Mouse (Mus musculus) midbrain, embryonic 10.5 days (tissue): ENCODE data around the gene Wnt10a. TPM values are rescaled to one million over a fixed set of nuclear protein-coding genes. Genes with fewer than 3 reads are reported as not detected.

Experiments
- DNase-seq: peaks from one replicate; pipeline ENCODE4 v3.0.0-alpha.2; 2017; ENCODE audit warnings: low spot score
- H3K27ac ChIP-seq: fragments of 300-500 bp; sonication (generic); replicated peaks from 2 replicates; pipeline ENCODE4 v1.5.1; 2016; ENCODE audit warnings: mild to moderate bottlenecking
- H3K27me3 ChIP-seq: fragments of 300-500 bp; sonication (generic); 2 replicates; pipeline ENCODE4 v1.6.1; 2016; ENCODE audit warnings: low read depth, mild to moderate bottlenecking; ENCODE audit not compliant: poor library complexity, severe bottlenecking
- H3K36me3 ChIP-seq: fragments of 300-500 bp; sonication (generic); 2 replicates; pipeline ENCODE4 v1.6.1; 2016; ENCODE audit warnings: mild to moderate bottlenecking, moderate library complexity
- H3K4me1 ChIP-seq: fragments of 300-500 bp; sonication (generic); 2 replicates; pipeline ENCODE4 v1.6.1; 2016
- H3K4me3 ChIP-seq: fragments of 300-500 bp; sonication (generic); 2 replicates; pipeline ENCODE4 v1.5.1; 2016; ENCODE audit warnings: mild to moderate bottlenecking, moderate library complexity
- H3K9me3 ChIP-seq: fragments of 300-500 bp; sonication (generic); replicated peaks from 2 replicates; pipeline ENCODE4 v1.6.1; 2016; ENCODE audit warnings: mild to moderate bottlenecking
- WGBS: fragments of 180-500 bp; shearing (Covaris S2); methylation state at CpG from one replicate; pipeline ENCODE4 v1.1.7; 2016; 5-methylcytosine and 5-hydroxymethylcytosine counted together
- polyA plus RNA-seq: library from polyadenylated mRNA; unstranded; fragments of >200 nt; fragmentation: Nextera tagmentation; extraction: Ambion mirVana; gene quantifications from 2 replicates; pipeline ENCODE4 v1.2.1, GENCODE M21; 2016

Gene Wnt10a
- 0.85 and 1.3 TPM in 2 replicates for polyA plus RNA-seq

DNA sequence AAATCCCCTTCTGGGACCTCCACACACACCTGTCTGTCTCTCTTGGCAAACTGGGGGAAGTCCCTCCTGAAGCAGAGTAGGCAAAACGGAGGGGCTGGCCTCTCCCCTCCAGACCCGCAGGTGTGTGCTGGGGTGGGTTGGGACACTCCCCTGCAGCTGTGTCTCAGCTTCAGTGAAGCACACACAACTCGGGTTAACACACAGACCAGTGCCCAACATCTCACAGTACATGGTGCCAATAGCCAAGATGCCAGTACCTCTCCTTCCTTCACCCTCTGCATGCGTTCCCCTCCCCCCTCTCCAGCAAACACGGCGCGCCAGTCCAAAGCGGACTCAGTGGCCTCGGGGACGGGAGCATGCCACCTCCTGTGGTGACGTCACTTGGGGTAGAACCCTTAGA is at the start of gene Wnt10a:
Gene Wnt10a, plus strand, starts transcription at position 268 of the 400 bp plus-strand sequence.
- DNase-seq = peak; percentile 17
- 2% methylated on average over 11 of the region's 11 CpGs for WGBS
- peak within 1 kb of the TSS; percentile 43 for H3K4me3 ChIP-seq
- no peaks in the 10 kb centered on the region for H3K36me3 ChIP-seq
- H3K27me3 ChIP-seq = peaks cover 100% of the 10 kb centered on the region
- H3K9me3 ChIP-seq = no peaks in the 10 kb centered on the region
- H3K4me1 ChIP-seq = peaks cover 66% of the 10 kb centered on the region
- H3K27ac ChIP-seq = no peak within 1 kb of the TSS

DNA sequence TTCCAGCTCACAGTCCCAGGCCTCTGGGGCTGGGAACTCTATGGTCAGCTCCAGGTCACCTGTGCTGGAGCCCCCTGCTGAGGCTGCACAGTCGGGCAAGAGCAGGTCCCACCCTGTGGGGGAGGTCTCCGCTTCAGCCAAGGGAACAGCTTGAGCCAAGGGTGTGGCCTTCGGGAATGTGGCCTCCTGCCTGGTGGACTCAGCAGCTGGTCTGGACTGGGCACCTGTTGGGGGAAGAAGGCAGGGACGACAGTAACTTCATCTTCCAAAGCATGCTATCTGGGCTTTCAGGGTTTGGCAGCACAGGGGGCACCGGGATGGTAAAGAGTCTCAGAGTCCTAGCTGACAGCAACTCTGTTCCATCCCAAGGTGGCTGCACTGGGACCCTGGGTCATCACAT is 44.0 kb upstream of the Wnt10a start:
- Histone ChIP-seq H3K4me3 (no peak overlapping the region), H3K9me3 (no peaks in the 10 kb centered on the region), H3K4me1 (peaks cover 7% of the 10 kb centered on the region), H3K27ac (no peak overlapping the region), H3K36me3 (no peaks in the 10 kb centered on the region), H3K27me3 (peaks cover 49% of the 10 kb centered on the region)
- 75% methylated on average over 5 of the region's 5 CpGs for WGBS
- DNase-seq = no peak

DNA sequence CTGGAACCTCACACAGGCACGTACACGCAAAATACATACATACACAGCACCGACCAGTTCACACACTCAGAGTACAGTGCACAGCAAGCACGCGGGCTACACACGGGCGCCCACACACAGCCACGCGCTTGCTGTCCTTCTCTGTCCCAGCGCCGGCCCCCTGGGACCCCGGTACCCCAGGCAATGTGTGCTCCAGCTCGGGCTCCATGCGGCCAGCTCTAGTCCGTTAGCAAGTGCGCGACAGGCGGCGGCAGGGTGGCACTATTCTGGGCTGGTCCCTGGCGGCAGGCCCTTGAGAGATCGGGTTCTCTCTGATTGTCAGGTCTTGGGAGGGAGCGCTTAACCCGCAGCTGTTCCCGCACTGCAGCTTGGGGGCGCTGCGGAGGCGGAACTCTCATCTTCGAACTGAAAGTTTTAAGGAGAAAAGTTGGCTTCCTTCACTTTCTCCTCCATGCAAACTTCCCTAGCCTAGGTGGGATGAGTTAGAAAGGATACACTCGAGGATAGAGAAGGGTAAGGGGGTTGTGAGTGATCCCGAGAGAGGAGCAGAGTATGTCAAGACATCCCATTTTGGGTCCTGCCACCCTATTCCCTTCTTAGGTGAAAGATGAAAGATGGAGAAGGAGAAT is 42.6 kb upstream of the Wnt10a start, which contains the start of gene Prkag3:
Gene Prkag3, minus strand, starts transcription at position 579 of the 629 bp plus-strand sequence.
- Histone ChIP-seq H3K9me3 (no peaks in the 10 kb centered on the region), H3K36me3 (no peaks in the 10 kb centered on the region), H3K27me3 (peaks cover 49% of the 10 kb centered on the region), H3K4me3 (peak within 1 kb of the TSS; percentile 46), H3K27ac (0 out of 2 replicates have a peak within 1 kb of the TSS, but pooled peaks have one; percentile 52), H3K4me1 (peaks cover 7% of the 10 kb centered on the region)
- DNase-seq = peak; percentile 65
- WGBS = 10% methylated on average over 30 of the region's 30 CpGs

DNA sequence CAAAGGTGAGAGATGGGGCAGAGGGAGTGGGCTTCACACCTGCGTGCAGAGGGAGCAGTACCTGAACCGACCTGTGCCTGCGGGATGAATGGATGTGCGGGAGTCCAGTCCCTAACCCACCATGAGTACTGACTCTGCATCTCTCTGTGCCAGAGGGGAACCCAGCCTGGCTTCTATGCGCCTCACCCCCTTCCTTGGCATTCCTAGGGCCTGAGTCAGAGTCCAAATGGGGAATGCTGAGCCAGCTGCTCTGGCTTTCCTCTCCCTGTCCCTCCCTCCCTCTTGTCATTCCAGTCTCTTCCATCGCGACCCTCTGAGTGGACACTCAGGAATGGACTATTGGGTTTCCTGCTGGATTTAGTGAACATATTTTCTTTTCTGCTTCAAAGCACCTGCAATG is 42.0 kb upstream of the Wnt10a start:
- no peak for DNase-seq
- no peaks in the 10 kb centered on the region for H3K36me3 ChIP-seq
- 69% methylated on average over 7 of the region's 7 CpGs for WGBS
- no peak overlapping the region for H3K4me3 ChIP-seq
- H3K9me3 ChIP-seq = no peaks in the 10 kb centered on the region
- H3K4me1 ChIP-seq = peaks cover 11% of the 10 kb centered on the region
- peaks cover 48% of the 10 kb centered on the region for H3K27me3 ChIP-seq
- no peak overlapping the region for H3K27ac ChIP-seq

DNA sequence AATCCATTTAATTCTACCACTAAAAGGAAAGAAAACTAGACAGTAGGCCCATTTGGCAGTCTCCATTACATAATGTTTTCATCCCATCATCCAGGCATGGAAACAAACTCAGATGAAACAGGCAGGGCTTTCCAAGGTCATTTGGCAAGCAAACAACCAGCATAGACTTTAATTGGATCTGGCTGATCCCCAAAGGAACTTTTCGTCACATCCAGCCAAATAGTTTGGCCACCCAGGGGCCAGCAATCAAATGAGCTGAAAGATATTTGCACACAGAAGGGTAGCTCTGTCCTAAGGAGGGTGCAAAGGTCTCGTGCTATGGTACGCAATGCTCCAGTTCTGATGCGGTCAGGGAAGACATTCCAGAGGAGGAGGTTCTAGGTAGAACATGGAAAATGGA is 40.6 kb upstream of the Wnt10a start:
- no peaks in the 10 kb centered on the region for H3K9me3 ChIP-seq
- no peak overlapping the region for H3K27ac ChIP-seq
- H3K27me3 ChIP-seq = peaks cover 42% of the 10 kb centered on the region
- no peak for DNase-seq
- 85% methylated on average over 4 of the region's 4 CpGs for WGBS
- H3K4me1 ChIP-seq = peaks cover 11% of the 10 kb centered on the region
- H3K36me3 ChIP-seq = no peaks in the 10 kb centered on the region
- H3K4me3 ChIP-seq = no peak overlapping the region

DNA sequence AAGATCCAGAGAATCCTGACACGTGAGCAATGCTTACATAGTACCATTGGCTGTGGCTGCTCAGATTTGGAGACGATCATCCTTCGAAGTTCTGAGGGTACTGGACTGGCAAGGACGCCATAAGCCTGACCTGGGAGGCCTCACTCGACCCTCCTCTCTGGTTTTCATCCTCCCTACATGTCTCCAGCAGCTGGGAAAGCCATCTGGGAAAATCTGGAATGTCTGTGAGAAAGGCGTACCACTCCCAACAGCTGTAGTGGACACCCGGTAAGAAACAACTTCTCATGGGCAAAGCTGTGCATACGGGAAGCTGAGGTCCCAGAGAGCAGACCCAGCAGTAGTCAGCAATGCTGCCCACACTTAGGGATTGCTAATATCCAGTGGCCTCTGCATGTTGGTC is 39.2 kb upstream of the Wnt10a start:
- Histone ChIP-seq H3K4me1 (peaks cover 11% of the 10 kb centered on the region), H3K9me3 (no peaks in the 10 kb centered on the region), H3K27ac (no peak overlapping the region), H3K4me3 (no peak overlapping the region), H3K36me3 (no peaks in the 10 kb centered on the region), H3K27me3 (peaks cover 36% of the 10 kb centered on the region)
- 89% methylated on average over 8 of the region's 8 CpGs for WGBS
- no peak for DNase-seq

DNA sequence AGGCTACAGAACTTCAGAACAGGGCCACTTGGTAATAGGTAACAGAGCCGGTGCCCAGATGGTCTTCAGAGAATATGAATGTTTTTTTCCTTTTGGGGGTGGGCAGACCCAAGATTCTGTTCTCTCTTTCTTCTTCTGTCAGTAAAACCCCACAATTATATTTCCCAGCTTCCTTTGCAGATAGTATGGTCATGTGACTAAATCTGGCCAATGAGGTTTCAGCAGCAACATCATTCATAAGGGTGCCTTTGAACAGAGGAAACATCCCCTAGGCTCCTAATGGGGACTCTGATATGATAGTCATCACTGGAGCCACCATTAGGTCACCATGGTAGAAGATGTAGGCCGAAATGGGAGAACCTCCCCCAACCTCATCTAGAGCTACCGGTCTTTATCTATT is 38.5 kb upstream of the Wnt10a start:
- WGBS = 93% methylated on average over 3 of the region's 3 CpGs
- peaks cover 11% of the 10 kb centered on the region for H3K4me1 ChIP-seq

DNA sequence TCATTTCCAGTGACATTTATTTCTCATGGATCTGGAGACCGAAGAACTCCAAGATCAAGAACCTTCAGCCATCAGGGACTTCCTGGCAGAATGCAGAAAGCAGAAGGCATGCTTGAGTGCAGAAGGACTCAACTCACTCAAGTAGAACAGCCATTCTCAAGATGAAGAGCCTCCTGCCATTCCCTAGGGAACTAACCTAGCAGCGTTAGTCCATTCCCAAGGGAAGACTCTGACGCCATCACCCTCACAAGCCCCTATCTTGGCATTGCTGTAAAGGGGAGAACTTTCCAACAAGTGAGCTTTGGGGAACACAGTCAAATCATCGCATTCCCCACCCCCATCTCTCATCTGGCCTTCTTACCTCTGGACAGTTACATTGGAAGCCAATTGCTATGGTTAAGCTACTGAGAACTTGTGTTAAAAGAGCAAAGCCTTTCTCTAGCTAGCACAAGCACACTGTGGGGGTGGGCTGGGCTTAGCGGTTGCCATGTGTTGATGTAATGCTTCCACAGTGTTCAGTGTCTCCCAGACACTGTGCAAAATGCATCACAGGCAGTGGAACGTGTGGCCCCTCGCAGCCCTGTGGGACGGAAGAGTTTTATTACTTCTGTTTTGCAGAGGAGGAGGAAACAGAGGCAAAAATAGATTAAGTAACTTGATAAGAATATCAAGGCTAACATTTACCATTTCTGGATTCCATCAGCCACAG is 37.9 kb upstream of the Wnt10a start:
- 91% methylated on average over 8 of the region's 8 CpGs for WGBS
- DNase-seq = no peak

More for the DNA sequence above, 38.5 kb upstream of the Wnt10a start:
- Histone ChIP-seq H3K27me3 (peaks cover 29% of the 10 kb centered on the region), H3K9me3 (no peaks in the 10 kb centered on the region), H3K27ac (no peak overlapping the region), H3K36me3 (no peaks in the 10 kb centered on the region), H3K4me3 (no peak overlapping the region)
- no peak for DNase-seq

DNA sequence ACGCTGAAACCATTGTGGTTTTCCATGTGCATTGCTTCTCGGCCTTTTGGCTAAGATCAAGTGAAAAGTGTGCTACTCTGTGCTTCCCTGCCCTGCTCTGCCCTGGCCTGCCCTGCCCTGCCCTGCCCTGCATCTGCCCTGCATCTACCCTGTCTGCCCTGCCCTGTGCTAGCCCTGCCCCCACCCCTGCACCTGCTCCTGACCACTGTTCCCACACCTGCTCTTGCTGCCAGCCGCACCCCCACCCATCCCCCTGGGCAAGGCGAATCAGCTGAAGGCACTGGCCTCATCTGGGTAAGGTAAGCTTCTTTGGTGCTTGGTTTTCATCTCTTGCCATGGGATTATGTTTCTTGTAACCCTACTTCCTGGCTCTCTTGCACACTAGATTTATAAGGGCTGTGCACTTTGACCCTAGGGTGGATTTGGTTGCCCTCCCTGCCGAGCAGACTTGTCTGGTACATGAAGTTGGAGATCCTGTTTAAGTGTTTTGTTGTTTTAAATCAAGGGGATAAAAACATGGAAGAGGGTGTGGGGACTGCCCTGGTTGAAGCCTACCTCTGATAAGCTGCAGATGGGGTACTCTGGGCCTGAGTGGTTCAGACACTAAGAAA is 37.0 kb upstream of the Wnt10a start:
- DNase-seq = no peak
- WGBS = 69% methylated on average over 5 of the region's 5 CpGs
- Histone ChIP-seq H3K4me3 (no peak overlapping the region), H3K9me3 (no peaks in the 10 kb centered on the region), H3K27me3 (peaks cover 15% of the 10 kb centered on the region), H3K36me3 (no peaks in the 10 kb centered on the region), H3K27ac (no peak overlapping the region), H3K4me1 (peaks cover 3% of the 10 kb centered on the region; the same call in 1 of the 2 replicates)

More for the DNA sequence above, 37.9 kb upstream of the Wnt10a start:
- Histone ChIP-seq H3K4me1 (peaks cover 10% of the 10 kb centered on the region), H3K4me3 (no peak overlapping the region), H3K9me3 (no peaks in the 10 kb centered on the region), H3K27me3 (peaks cover 23% of the 10 kb centered on the region), H3K27ac (no peak overlapping the region), H3K36me3 (no peaks in the 10 kb centered on the region)

DNA sequence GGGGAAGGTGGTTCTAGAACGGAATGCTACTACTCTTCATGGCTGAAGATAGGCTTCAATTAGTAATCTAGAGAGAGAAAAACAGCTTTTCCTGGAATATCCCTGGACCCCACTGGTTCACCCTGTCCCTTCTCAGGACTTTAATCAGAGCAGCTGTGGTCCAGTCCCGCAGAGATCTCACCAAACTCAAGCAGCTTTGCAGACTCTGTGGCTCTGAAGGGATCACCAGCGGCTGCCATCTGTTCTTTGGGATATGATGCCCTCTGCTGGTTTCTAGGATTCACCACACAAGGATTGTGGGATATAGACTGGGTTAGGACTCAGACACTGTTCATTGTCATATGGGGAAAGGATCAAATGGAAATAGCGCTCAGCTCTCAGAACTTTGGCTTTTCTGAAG is 31.5 kb upstream of the Wnt10a start:
- peak; percentile 42 for DNase-seq
- Histone ChIP-seq H3K4me3 (no peak overlapping the region), H3K36me3 (no peaks in the 10 kb centered on the region), H3K27ac (no peak overlapping the region), H3K9me3 (no peaks in the 10 kb centered on the region), H3K27me3 (peaks cover 35% of the 10 kb centered on the region), H3K4me1 (no peaks in the 10 kb centered on the region)
- WGBS = 32% methylated on average over 4 of the region's 4 CpGs

DNA sequence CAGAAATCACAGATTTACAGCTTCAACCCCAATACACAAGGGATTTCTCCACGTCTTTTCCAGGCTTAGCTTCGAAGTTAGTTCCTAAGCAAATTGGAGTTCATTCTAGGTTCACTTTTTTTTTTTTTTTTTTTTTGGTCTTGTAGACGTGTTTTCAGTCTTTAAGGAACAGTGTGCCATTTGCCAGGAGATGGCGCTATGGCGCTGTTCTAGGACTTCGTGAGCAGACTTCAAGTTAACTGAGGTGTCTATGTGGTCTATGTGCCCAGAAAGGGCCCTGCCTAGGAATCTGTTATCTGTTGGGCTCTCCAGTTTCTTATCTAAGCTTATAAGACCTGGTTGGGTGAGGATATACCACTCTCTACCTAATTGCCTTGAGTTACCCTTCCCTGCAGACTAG is 28.2 kb upstream of the Wnt10a start:
- H3K27me3 ChIP-seq = peaks cover 64% of the 10 kb centered on the region
- no peak overlapping the region for H3K4me3 ChIP-seq
- no peak overlapping the region for H3K27ac ChIP-seq
- peak; percentile 71 for DNase-seq
- no peaks in the 10 kb centered on the region for H3K4me1 ChIP-seq
- no peaks in the 10 kb centered on the region for H3K36me3 ChIP-seq
- no peaks in the 10 kb centered on the region for H3K9me3 ChIP-seq
- WGBS = 5% methylated on average over 6 of the region's 6 CpGs

DNA sequence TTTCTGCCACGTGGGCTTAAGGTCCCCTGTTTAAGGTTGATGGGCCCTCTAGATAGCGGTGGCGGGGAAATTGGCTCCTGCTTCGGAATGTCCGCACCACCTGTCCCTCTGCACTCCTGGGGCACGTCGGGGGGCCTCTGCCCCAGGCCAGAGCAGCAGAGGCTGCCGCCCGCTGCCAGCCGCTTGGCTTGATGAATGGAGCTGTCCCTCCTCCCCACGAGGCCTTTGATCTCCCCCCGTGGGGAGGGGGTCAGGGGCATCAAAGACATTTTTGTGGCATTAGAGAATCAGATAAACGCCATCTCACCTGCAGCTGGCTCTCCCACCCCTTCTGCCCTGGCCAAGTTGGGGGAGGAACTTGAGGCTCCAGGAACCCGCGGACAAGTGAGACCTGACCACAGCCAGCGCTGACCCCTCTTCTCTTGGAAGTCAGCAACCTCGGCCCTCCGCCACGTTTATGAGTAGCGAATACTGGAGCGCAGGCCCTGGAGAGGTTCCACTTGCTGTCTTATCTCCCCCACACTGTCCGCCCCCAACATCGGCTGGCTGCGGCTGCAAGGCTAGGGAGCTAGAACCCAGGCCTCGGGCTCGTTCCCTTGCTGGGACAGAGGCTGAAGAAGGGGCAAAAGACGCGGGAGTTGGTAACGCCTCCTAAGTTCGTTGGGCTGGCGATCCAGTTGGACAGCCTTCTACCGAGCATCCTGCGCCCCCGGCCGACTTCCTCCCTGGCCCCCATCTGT is 20.4 kb upstream of the Wnt10a start:
- H3K9me3 ChIP-seq = no peaks in the 10 kb centered on the region
- H3K4me1 ChIP-seq = peaks cover 54% of the 10 kb centered on the region
- peak overlapping the region; percentile 58 for H3K4me3 ChIP-seq
- DNase-seq = peak; percentile 58
- no peaks in the 10 kb centered on the region for H3K36me3 ChIP-seq
- H3K27ac ChIP-seq = no peak overlapping the region
- peaks cover 96% of the 10 kb centered on the region for H3K27me3 ChIP-seq
- WGBS = under 1% methylated on average over 35 of the region's 35 CpGs
